Mouse (Mus musculus) megakaryocyte-erythroid progenitor cell, adult 5-6 weeks (primary cell): Measurements from ENCODE around the gene Medag. TPM values are rescaled to one million over a fixed set of nuclear protein-coding genes. Genes with fewer than 3 reads are reported as not detected.

Experiments
- ATAC-seq: replicated peaks from 2 replicates; pipeline ENCODE4 v1.8.0; 2016; ENCODE audit warnings: mild to moderate bottlenecking, inconsistent platforms; ENCODE audit not compliant: severe bottlenecking, poor library complexity, low FRiP score, low TSS enrichment
- total RNA-seq, 2 experiments: library from RNA; stranded (forward) in 1 of 2; stranded (reverse) in 1 of 2; fragments of 200-1000, 215-1000 nt in 1 of 2; fragments of >200 nt in 1 of 2; fragmentation: Nextera tagmentation in 1 of 2; gene quantifications; 2 replicates each; pipeline ENCODE4 v1.2.3; 2014 to 2017

Gene Medag
- total RNA-seq (2014; fragmentation: Nextera tagmentation): not detected in 2 replicates
- not detected in 2 replicates for total RNA-seq (2017)

DNA sequence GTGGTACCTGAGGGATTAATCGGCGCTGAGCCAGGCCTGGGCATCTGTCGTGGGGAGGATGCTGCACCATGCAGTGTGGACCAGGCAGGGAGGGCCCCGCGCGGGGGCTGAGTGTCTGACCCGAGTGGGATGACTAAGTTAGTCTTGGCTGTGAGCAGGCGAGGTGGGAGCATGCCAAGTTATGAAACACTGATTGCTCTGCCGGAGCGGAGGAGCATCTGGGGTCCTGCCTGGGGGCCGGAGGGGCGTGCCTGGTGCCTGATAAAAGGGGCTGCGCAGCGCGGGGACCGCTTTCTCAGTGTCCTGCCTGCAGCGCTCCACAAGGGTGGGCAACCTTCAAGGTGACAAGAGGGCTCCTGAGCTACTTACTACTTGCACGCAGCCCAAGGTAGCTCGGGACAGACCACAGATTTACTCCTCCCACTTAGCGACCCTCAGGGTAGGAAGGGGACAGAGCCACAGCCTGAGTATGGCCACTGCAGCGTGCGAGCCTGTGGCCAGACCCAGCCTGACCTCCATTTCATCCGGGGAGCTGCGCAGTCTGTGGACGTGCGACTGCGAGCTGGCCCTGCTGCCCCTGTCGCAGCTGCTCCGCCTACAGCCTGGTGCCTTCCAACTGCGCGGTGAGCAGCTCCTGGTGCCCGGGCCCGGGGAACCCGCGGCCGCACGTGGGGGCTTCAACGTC, at the start of gene Medag:
Gene Medag, plus strand, starts transcription at position 241 of the 685 bp plus-strand sequence.
- peak; percentile 46 for ATAC-seq

DNA sequence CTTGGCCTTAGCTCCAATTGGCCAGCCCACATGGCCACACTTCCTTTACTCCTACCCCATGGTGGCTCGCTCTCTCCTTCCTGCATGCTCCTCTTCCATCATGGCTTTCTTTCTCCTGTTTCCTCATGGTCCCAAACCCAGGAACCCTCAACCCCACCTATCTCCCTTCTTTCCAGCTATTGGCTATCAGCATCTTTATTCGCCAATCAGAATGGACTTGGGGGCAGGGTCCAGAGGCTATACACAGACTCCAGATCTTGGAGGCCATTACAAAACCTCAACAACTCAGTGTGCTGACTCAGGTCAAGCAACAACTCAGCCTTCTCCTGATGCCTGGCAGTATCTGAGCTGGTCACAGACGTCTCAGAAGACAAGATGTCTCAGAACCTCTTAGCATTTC, 48.9 kb upstream of the Medag start:
- ATAC-seq: no peak

DNA sequence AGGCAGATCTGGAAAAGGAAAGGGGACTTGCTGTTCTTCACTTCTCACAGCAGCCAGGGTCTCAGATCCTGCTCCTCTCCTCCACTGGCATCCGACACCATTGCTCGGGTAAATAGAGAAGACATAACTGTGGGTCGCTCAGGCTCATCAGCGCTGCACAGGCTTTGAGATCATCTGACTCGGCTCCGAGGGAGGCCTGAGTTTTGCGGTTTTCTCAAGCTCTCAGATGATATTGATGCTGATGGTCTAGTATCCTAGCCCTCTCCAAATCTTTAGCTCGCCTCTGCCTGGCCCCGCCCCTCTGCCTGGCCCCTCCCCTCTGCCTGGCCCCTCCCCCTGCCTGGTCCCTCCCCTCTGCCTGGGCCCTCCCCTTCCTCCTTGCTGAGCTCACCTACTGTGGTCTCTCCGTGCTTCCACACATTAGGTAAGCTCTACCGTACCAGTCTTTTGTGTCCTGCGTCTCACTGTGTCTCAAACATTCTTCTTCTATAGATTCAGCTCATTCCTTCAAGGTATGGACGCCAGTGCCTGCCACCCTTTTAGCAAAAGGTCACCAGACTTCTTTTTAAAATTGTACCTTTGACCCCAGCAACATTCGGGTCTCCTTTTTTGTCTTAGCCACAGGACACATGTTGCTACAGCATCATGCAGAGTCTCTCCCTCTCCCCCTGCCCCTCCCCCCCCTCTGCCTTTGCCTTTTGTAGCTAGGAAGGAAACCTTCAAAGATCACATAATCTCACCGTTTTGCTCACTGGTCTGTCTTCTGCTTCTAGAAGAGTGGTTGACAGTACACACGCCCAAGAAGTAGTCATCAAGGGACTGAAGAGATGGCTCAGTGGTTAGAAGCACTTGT, 47.4 kb upstream of the Medag start:
- no peak for ATAC-seq

DNA sequence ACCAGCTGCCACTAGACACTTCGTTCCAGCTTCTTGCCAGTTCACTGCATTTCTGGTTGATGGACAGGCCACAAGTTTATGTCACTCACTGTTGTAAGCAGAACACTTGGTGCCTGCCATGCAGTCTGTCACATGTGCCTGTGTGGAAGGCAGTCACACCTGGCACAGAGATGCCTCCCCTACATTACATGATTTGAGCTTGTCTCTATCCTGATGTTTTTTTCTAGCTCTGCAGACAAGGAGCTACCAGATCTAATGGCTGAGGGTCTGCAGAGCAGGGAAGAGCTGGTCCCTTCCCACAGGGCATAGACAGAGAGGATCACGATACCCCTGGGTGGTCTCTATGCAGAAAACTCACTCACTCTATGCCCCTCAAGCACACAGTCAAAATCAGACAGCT, 44.5 kb upstream of the Medag start:
- no peak for ATAC-seq

DNA sequence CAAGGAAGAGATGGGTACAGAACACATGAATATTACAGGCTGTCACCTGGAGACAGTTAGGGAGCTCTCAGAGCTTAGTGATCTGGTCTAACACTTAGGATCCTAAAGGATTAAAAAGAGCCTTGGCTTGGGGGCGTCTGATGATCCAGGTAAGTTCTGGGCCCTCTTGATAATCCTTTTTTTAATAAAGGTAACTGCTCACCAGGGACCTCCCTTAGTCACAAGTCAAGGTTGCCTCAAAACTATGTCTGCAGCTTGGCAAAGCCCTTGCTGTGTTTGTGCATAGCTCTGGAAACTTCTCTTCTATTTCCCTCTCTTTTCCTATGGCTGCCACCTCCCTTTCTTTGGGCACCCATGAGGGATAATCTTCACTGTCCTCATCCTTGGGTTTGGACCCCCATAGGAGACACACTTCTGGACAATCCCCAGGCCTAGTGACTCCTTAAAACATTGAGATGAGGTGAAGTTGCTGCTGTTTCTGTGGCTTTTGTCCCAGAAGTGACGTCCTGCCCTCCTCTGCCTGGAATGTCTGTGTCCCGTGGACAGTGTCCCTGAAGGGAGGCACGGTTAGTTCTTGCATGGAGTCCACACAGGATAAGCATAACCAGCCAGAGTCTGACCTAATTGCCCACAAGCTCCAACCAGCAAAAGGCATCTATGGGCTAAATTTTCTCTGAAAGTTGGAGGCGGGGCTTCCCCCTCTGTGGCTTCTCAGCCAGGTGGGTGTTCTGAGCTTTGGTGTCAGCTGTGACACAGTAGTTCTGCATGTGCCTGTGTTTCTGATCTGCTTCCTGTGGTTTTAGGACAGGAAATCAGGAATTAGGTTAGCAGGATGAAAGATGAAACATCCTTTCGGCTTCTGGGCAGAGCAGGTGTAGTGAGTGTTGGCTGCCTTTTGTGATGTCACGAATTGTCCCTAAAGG, 43.7 kb upstream of the Medag start:
- no peak for ATAC-seq

DNA sequence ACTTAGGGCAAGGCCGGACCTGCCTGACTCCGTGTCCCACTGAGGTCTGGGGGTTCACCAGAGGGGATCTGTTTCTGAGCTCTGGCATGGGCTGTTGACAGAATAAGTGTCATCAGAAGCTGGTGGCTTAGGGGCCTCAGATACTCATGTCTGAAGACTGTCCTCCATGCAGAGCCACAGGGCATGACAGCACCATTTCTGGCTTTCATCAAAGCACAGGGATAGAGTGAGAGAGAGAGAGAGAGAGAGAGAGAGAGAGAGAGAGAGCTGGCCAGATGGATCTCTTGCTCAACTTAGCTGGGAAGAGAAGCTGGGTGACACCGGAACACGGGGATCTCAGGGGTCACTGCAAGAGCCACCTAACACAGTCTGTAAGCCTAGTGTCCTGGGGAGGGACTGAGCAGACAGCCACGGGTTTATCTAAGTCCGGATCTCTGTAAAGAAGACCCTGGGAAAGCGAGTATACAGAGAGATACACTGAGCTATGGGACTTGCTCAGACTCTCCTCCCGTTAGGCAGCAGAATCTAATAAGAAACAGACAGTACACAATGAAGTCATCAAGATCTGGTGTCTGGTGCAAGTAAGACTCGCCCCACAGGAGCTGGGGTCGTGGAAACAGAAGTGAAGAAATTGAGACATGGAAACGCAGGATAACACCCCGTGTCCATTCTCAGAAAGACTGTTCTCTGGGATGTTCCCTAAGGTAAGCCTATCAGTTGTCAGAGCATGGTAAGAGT, 42.8 kb upstream of the Medag start:
- no peak for ATAC-seq

DNA sequence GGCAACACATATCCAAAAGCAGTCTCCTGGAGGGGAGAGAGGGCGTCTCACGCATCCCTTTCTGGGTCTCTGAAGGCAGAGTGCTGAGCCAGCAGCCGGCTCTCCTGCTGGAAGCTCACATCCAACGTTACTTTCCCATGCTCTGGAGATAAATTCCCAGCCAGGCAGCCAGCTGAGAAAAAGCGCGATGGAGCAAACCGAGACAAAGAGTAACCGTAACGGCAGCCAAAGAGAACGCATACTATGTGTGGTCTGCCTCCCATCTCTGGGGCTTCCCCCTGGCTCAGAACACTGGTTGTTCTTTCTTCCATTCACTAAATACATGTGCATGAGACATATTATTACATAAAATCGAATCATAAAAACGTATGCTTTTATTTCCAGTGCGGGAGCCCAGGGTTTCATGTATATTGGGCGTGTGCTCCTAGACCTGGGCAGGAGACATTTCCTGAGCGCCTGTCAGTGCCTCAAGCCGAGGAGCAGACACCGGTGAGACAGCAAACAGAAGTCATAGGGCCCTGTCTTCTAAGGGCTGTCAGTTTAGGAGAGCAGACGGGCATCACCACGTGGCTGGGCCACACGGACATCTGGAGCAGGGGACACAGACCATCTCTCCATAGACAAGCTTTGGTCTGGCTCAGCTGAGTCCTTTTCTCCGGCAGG, 42.0 kb upstream of the Medag start:
- no peak for ATAC-seq

DNA sequence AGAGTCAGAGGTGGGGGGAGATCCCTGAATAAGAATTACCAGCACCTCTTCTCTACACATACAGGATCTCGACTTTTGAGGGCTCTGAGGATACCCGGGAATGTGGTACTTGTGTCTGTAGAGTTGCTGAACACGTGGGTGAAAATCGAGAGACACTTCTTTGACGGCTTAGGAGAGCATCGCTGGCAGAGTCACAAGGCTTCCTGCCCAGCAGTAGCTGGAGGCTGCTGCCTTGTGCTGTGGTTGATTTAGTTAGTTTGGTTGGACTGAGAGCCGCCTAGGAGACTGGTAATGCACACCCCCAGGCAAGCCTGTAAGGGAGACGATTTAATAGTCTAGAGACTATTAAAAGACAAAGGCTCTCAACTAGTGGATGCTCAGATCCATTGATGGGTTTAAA, 39.5 kb upstream of the Medag start:
- ATAC-seq: no peak

DNA sequence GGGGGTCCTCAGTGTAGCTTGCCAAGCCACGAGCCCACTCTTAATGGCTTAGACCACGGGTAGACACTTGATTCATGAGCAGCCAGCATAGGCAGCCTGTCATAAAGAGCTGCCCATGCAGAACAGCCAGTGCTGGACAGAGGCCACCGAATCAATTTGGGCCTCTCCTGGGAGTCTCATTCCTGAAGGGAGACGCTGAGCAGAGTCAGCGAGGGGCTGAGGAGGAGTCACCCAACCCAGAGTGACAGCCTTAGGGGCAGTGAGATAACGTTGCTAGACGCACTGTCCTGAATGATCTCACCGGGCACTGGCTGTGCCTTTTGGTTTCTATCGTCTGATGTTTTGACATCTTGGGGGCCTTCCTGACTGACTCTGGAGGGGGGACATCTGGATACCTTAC, 38.3 kb upstream of the Medag start:
- peak; percentile 46; the same call in 1 of the 2 replicates for ATAC-seq

DNA sequence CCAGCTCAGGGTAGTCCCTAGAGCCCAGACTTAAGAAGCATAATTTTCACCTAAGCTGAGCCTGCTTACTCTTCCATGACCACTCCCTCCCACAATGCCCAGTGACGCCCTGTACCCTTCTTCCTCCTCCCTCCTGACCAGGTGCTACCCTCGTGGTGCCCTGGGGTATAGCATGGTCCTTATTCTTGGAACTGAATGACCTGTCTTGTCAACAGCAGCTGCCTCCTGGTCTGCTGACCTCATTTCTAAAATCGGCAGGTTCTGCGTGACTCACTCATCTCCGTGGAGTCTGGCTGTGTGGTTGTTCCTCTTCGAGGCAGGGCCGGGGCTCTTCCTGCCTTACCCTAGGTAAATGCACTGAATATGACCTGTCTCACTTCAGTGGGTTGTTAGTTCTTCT, 37.5 kb upstream of the Medag start:
- peak; percentile 49 for ATAC-seq

DNA sequence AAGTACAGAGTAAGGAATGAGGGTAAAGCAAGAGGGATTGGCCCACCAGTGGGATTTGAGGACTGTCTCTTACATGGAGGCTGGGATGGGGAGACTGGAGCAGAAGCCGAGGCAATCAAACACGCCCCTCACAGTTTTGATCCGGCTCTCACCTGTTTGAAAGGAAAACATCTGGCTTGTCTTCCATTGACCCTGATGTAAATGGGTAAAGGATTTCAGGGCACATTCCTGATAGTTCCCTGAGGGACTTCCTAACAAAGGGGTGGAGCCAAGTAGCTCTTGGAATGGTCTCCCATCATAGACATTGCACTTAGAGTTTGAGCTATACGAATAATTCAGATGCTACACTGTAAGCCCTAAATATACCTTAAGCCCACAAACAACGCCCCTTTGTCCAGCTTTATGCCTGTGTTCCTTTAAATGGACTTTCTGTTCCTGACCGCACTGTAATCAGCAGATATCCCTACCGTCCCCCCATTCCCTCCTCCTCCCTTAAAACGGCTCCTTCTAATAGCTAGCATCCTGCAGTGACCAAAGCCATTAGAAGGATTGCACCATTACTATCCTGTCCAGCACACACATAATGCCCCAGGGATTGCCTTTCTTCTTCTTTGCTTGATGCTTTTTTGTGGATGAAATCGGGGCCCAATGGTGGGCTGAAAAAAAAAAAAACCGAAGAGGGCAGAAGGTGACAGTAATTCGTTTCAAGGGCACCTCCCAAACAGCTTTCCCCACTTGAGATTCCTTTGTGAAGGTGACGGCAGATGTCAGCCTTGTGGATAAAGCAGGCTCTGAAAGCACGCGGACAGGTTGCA, 36.3 kb upstream of the Medag start:
- 0 out of 2 replicates have a peak, but pooled peaks have one; percentile 2 for ATAC-seq

DNA sequence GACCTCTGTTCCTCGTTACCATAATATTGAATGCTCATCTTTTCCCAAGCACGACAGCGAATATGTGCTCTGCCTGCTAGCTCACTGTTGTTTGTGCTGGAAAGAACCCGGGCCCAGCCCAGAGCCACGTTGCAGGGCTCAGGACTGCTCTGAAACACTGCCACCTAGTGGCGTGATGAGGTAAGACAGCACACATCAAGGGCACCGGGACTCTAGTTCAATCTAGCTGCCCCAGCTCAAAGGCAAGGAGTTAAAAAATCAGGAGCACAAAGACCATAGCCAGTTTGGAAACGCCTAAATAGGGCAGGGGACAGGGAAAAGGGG, 35.7 kb upstream of the Medag start:
- peak; percentile 80 for ATAC-seq

DNA sequence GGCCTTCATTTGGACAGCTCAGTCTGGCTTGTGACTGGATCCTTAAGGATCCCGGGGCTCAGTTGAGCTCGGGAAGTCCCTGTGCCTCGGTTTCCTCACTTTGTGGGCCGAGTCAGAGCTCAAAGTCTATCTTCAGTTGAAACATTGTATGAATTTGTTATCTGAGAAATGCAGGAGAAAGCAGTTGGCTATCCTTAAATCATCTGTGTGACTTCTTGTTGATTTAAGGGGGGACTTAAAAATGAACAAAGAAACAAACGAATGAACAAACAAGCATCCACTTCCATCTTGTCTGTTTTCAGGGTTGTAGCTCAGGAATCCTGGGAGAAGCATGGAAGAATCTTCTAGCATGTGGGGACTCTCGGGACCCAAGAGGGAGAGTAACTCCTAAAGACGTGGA, 35.2 kb upstream of the Medag start:
- no peak for ATAC-seq

DNA sequence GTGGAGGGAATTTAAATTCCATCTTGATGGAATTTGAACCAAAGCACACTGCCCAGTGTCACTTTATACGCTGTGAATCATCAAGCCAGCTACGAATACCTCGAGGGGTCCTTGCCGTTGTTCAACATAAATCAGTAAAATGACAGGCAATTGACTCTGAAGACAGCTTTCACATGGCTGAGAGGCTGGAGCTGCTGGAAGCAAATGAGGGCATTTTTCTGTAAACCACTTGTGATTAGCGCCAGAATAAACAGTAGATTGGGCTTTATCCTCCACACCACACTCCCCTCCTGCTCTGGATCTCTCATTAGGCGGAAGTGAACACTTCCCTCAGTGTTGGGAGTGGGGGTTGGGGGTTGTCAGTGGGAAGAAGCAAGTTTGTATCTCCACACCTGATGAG, 34.3 kb upstream of the Medag start:
- no peak for ATAC-seq

DNA sequence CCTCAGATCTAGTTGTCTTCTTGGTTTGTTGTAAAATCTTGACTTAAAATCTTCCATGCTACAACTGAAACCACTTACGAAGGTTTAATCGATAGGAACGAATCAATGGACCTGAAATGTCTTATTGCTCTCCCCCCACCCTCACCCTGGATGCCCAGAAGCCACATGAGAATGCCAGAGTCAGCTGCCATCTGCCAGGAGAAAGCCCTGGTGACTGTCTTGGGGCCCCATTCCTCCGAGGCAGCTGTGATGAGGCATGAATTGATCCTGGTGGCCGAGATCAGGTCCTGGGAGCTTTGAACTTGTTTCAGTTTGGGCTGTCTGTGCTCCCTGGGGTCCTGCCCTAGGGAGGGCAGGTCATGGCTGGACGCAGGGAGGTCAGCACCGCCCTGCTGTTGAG, 33.0 kb upstream of the Medag start:
- ATAC-seq: no peak

DNA sequence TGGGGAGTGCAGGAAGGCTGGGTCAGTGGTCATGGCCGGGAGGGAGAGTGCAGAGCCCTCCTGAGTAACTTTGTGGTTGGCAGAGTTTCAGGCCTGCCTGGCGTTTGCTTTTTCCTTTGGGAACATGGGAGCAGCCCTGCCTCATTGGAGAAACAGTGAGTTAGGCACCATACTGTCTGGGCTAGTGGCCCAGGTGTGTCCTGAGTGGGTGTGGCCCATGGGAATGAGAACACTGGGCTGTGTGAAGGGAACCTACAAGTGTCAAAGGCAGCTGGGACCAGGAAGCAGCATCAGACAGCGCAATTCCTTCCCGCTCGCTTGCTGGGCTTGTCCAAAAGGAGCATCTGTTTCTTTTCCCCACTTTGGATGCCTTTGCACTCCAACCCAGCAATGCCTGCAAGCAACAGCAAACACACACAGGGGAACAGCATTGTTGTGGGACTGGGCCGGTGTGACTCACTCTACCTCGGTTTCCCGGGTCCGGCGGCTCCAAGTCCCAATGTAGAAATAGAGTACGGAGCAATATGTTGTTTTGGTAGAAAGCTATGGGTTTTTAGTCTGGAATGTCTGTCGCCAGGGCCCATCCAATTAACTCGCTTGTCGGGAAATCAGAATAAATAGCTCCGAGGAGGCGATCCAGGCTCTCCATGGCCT, 32.3 kb upstream of the Medag start:
- ATAC-seq: no peak

DNA sequence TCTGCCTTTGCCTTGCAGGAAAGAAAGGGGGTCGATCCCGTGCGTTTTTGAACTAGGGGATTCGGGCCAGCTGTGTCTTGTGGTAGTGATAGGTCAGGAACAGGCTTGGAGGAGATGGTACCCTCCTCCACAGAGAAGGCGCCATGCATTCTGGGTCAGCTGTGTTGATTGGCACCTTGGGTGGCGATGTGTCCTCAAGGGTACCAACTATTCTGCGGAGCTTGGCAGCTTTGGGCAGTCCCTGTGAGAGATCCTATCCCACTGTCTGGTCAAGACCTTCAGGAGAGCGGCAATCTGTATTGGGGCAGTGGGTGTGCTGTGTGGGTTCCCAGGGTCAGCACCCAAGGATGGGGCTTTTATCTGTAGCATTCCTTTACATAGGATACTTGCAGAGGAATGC, 31.7 kb upstream of the Medag start:
- ATAC-seq: no peak
